Mouse (Mus musculus) olfactory bulb, adult 2 months (tissue): ENCODE data around the gene Ccnd3.

Source experiments
- CTCF ChIP-seq: fragments of 200-500 bp; IDR thresholded peaks from 2 replicates; pipeline ENCODE4 v1.5.1; 2012; ENCODE audit warnings: low read depth, mild to moderate bottlenecking, low read length, moderate library complexity; ENCODE audit not compliant: insufficient read depth
- POLR2A ChIP-seq: fragments of 200-500 bp; IDR thresholded peaks from 2 replicates; pipeline ENCODE4 v1.6.1; 2012; ENCODE audit warnings: mild to moderate bottlenecking, low read depth, low read length, moderate library complexity; ENCODE audit not compliant: insufficient read depth

DNA sequence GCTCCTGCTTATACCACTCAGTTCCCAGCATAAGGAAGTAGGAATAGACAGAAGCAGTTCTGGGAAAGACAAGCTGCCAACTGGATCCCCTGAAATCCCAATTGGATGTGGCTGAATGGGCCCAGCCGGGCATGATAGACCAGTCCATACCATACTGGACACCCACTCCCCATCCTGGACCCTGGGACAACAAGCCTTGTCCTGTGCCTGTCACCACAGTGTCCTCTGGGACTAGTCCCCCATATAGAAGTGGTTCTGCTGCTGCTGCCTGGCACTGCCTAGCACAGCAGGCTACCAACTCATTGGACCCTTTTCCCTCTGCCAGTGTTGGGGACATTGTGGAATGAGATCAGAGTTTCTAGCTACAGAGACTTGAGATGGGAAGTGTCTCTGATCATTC is 1.2 kb downstream of the Ccnd3 start:
- no peak for TF ChIP-seq POLR2A
- TF ChIP-seq CTCF, result no peak
